Mouse (Mus musculus): Measurements from ENCODE around the gene Nras. TPM values are rescaled to one million over a fixed set of nuclear protein-coding genes. Genes with fewer than 3 reads are reported as not detected.

The Nras gene
- 92.3 and 105 TPM in 2 replicates for polyA plus RNA-seq (2011; ENCODE audit: insufficient read length, low read depth, missing spikeins)

DNA sequence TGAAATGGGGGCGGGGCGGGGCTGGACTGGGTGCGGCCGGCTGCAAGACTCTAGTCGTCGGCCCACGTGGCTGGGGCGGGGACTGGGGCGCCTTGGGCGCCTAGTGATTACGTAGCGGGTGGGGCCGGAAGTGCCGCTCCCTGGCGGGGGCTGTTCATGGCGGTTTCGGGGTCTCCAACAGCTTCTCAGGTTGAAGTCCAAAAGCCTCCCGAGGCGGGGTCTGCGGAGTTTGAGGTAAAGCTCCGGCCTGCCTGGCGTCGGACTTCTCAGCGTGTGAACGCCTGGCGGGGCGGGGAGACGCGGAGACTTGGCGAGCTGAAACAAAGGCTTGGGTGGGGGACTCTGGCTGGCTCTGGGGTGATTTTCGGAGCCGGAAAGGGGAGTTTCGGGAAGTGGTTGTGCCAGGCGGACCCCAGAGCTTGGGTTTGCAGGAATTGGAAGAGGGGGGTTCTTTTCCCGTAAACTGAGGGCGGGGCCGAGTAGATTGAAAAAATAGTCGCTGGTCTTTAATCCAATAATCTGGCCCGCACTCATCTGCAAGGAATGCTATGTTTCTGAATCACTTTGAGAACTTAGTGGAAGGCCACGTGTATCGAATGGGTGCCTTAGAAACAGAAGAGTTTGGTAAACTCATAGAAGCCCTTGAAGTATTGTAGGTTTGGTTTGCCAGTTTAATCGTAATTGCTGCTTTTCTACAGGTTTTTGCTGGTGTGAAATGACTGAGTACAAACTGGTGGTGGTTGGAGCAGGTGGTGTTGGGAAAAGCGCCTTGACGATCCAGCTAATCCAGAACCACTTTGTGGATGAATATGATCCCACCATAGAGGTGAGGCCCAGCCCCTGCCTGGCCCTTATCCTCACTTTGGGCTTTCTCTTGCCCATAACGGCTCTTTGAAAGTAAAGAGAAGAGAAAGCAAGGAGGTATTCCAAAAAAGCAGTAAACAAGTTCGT, at the start of gene Nras:
Gene Nras, plus strand, starts transcription at position 79 of the 951 bp plus-strand sequence.
- no peaks in the 10 kb centered on the region for H3K4me1 ChIP-seq (ENCODE audit: control insufficient read depth, insufficient read depth, low read length)
- peak within 1 kb of the TSS; percentile 70 for H3K4me3 ChIP-seq (ENCODE audit: insufficient read depth, low read length)
- H3K27ac ChIP-seq (ENCODE audit: insufficient read depth, low read length) = peak within 1 kb of the TSS; percentile 98
- no peak; the same call in 1 of the 2 replicates for TF ChIP-seq POLR2A (IDR thresholded peaks at IDR 0.05; ENCODE audit: low read depth, low read length)
- no peak for TF ChIP-seq CTCF (IDR thresholded peaks at IDR 0.05; ENCODE audit: borderline replicate concordance, insufficient read depth, low read length)

DNA sequence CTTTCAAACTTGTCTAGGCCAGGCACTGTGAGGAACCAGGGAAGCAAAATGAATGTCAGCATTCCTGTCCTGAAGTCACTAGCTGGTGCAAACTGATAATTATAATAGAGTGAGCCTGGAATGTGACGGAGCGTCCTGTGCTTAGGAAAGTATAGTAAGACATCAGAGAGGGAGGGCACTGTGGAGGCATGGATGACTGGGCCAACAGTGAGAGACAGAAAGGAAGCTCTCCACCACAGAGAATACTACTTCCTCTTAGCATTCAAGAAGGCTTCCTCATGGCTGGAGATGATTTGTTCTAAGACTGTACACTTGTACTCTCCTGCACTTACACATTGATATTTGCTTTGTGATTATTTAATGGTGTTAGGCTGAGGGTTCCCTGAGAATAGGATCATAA, 40.7 kb upstream of the Nras start:
- Histone ChIP-seq H3K27ac (ENCODE audit: insufficient read depth, low read length) (no peak overlapping the region), H3K4me3 (ENCODE audit: insufficient read depth, low read length) (no peak overlapping the region), H3K4me1 (ENCODE audit: control insufficient read depth, insufficient read depth, low read length) (no peaks in the 10 kb centered on the region)
- TF ChIP-seq CTCF (IDR thresholded peaks at IDR 0.05; ENCODE audit: borderline replicate concordance, insufficient read depth, low read length) (no peak), POLR2A (IDR thresholded peaks at IDR 0.05; ENCODE audit: low read depth, low read length) (no peak)

GRCm38 (mm10) chr3:103019462-103019861, 38.6 kb upstream of the Nras start:
- TF ChIP-seq POLR2A (IDR thresholded peaks at IDR 0.05; ENCODE audit: low read depth, low read length) (no peak), CTCF (IDR thresholded peaks at IDR 0.05; ENCODE audit: borderline replicate concordance, insufficient read depth, low read length) (no peak)
- Histone ChIP-seq H3K4me1 (ENCODE audit: control insufficient read depth, insufficient read depth, low read length) (no peaks in the 10 kb centered on the region; the same call in 1 of the 2 replicates), H3K27ac (ENCODE audit: insufficient read depth, low read length) (peak overlapping the region; percentile 90; the same call in 1 of the 2 replicates), H3K4me3 (ENCODE audit: insufficient read depth, low read length) (no peak overlapping the region)

DNA sequence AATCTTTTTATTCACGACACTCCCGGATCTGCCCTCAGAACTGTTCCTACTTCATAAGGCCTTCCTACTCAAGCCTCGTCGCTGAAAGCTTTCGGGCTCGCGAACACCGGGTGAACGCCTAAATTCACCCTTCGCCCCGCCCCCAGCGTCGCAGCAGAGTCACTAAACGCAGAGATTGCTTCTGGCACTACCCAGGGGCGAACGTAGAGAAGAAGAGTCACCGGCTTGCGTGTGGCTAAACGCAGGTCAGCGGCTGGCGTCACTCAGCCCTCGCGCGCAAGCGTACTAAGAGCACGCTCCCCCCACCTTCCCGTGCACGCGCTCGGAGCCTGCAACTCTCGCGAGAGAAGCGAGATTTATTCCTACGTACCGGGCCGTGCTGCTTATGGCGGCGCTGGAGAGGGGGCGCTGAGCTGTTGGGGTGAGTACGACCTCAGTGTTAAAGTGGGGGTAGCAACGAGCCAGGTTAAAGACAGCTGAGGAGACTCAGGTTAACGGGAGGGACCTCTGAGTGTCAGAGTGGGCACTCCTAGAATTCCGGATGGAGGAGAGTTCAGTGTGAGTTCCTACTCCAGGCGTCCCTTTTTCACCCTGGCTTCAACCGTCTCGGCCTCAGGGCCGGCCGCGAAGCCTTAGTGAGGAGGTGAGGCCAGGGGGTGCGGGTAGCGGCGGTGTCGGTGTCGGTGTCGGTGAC, 37.7 kb upstream of the Nras start, which contains the start of gene Csde1:
Gene Csde1, plus strand, starts transcription at position 178 of the 694 bp plus-strand sequence.
- peak within 1 kb of the TSS; percentile 90 for H3K27ac ChIP-seq (ENCODE audit: insufficient read depth, low read length)
- TF ChIP-seq CTCF (IDR thresholded peaks at IDR 0.05; ENCODE audit: borderline replicate concordance, insufficient read depth, low read length) (no peak), POLR2A (IDR thresholded peaks at IDR 0.05; ENCODE audit: low read depth, low read length) (peak; percentile 85)

DNA sequence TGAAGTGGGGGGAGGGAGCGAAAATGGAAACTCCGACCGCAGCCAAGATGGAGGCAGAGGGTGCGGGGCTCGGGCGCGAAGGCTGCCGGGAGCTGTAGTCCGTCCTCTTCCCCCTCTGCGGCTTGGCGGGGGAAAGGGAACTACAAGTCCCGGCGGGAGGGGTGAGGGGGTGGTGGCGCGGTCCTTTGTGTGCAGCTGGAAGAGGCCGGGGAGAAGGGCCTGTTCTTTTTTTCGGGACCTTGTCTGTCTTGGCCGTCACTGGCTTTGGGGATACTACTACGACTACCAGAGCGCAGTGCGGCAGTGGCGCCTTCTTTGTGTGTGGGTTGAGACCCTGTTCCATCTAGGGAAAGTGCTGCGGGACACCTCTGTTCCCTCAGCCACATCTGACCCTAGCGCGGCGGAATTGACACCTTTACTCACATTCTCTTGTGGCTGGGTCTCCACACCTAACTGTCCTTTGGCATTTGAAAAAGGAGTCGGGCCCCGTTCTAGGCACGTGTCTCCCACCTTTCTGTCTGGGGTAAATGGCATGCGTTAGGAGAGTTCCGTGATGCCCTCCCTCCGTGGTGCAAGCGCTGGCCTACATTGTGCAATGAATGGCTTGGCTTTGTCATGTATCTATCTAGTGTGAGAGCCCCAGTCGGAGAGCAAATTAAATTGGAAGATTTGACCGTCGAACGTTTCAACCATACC, 37.0 kb upstream of the Nras start:
- Histone ChIP-seq H3K4me1 (ENCODE audit: control insufficient read depth, insufficient read depth, low read length) (no peaks in the 10 kb centered on the region; the same call in 1 of the 2 replicates), H3K4me3 (ENCODE audit: insufficient read depth, low read length) (peak overlapping the region; percentile 84), H3K27ac (ENCODE audit: insufficient read depth, low read length) (peak overlapping the region; percentile 85)
- no peak for TF ChIP-seq POLR2A (IDR thresholded peaks at IDR 0.05; ENCODE audit: low read depth, low read length)
- TF ChIP-seq CTCF (IDR thresholded peaks at IDR 0.05; ENCODE audit: borderline replicate concordance, insufficient read depth, low read length) = no peak

More for the DNA sequence above, 37.7 kb upstream of the Nras start, which contains the start of gene Csde1:
- Histone ChIP-seq H3K4me1 (ENCODE audit: control insufficient read depth, insufficient read depth, low read length) (no peaks in the 10 kb centered on the region; the same call in 1 of the 2 replicates), H3K4me3 (ENCODE audit: insufficient read depth, low read length) (peak within 1 kb of the TSS; percentile 84)

DNA sequence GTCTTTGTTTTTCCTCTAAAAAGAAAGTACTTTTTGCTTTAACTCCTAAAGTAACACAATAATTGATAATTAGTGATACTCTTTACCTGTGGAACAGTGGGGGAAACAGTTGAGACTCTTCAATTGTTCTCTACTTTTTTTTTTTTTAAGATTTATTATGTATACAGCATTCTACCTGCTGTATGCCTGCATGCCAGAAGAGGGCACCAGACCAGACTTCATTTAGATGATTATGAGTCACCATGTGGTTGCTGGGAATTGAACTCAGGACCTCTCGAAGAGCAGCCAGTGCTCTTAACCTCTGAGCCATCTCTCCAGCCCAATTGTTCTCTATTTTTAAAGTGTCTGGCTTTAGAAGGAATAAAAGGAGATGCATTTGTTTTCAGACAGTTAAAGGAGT, 31.9 kb upstream of the Nras start:
- no peaks in the 10 kb centered on the region; the same call in 1 of the 2 replicates for H3K4me1 ChIP-seq (ENCODE audit: control insufficient read depth, insufficient read depth, low read length)
- H3K4me3 ChIP-seq (ENCODE audit: insufficient read depth, low read length) = no peak overlapping the region
- H3K27ac ChIP-seq (ENCODE audit: insufficient read depth, low read length) = no peak overlapping the region
- TF ChIP-seq POLR2A (IDR thresholded peaks at IDR 0.05; ENCODE audit: low read depth, low read length) (no peak), CTCF (IDR thresholded peaks at IDR 0.05; ENCODE audit: borderline replicate concordance, insufficient read depth, low read length) (no peak)

DNA sequence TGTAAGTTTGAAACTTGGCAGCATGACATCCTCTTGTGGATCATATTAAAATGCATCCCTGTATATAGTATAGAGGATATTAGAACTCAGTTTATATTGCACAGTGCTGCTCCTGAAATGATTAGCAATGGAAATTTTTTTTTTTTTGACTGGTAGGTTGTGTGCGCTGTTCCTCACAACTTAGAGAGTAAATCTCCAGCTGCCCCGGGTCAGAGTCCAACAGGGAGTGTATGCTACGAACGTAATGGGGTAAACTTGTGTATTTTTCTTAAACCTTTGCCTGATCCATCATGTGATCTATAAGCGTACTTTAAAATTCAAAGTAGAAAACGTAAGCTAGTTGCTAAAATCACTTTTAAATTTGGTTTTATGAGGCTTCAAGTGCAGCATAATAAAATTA, 17.8 kb upstream of the Nras start:
- no peak overlapping the region for H3K4me3 ChIP-seq (ENCODE audit: insufficient read depth, low read length)
- H3K27ac ChIP-seq (ENCODE audit: insufficient read depth, low read length) = no peak overlapping the region
- H3K4me1 ChIP-seq (ENCODE audit: control insufficient read depth, insufficient read depth, low read length) = no peaks in the 10 kb centered on the region
- TF ChIP-seq CTCF (IDR thresholded peaks at IDR 0.05; ENCODE audit: borderline replicate concordance, insufficient read depth, low read length) = no peak

GRCm38 (mm10) chr3:103040861-103041379, 17.2 kb upstream of the Nras start:
- Histone ChIP-seq H3K27ac (ENCODE audit: insufficient read depth, low read length) (no peak overlapping the region), H3K4me1 (ENCODE audit: control insufficient read depth, insufficient read depth, low read length) (no peaks in the 10 kb centered on the region), H3K4me3 (ENCODE audit: insufficient read depth, low read length) (no peak overlapping the region)
- TF ChIP-seq CTCF (IDR thresholded peaks at IDR 0.05; ENCODE audit: borderline replicate concordance, insufficient read depth, low read length) (no peak), POLR2A (IDR thresholded peaks at IDR 0.05; ENCODE audit: low read depth, low read length) (no peak)

DNA sequence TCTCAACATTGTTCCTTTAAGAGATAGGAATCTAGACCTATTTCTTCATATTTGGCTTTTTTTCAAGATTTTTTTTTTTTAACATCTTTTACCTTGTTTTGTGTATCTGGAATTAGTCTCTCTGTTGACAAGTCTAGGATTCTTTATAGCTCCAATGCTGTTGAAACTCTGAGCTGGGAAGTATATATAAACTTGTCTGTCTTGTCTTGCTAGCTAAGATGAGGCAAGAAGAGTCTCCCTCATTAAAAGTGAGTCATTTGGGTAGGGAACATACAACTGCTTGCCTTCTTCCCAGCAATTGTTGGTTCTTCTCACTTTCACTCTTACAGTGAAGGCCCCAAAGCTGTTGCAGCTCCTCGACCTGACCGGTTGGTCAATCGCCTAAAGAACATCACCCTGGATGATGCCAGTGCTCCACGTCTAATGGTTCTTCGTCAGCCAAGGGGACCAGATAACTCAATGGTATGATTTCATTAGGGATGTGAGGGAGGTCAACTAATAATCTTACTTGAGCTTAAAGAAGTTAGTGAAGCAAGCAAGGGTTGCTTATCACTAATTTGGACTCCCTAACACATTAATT, 2.0 kb upstream of the Nras start:
- H3K27ac ChIP-seq (ENCODE audit: insufficient read depth, low read length) = no peak overlapping the region
- no peak overlapping the region for H3K4me3 ChIP-seq (ENCODE audit: insufficient read depth, low read length)
- H3K4me1 ChIP-seq (ENCODE audit: control insufficient read depth, insufficient read depth, low read length) = no peaks in the 10 kb centered on the region
- TF ChIP-seq POLR2A (IDR thresholded peaks at IDR 0.05; ENCODE audit: low read depth, low read length) = no peak
- TF ChIP-seq CTCF (IDR thresholded peaks at IDR 0.05; ENCODE audit: borderline replicate concordance, insufficient read depth, low read length) = no peak

All from embryonic fibroblast, embryonic 13.5 days (primary cell).